Mouse (Mus musculus) heart, embryonic 16.5 days (tissue): ENCODE data around the gene Mmp19. TPM values are rescaled to one million over a fixed set of nuclear protein-coding genes. Genes with fewer than 3 reads are reported as not detected.

ENCODE experiments used
- ATAC-seq: fragments of 200-750 bp; cut with Nextera tagmentation; replicated peaks from 2 replicates; pipeline ENCODE4 v1.8.0; 2017; ENCODE audit warnings: moderate number of reproducible peaks; ENCODE audit not compliant: insufficient read depth, low FRiP score; ENCODE audit errors: extremely low read depth
- H3K27ac ChIP-seq: fragments of 300-500 bp; sonication (generic); 2 replicates; pipeline ENCODE4 v1.5.1; 2014; ENCODE audit warnings: mild to moderate bottlenecking, low read length, control low read depth, moderate library complexity
- H3K27me3 ChIP-seq: fragments of 300-500 bp; sonication (generic); 2 replicates; pipeline ENCODE4 v1.6.1; 2014; ENCODE audit warnings: low read length, mixed read lengths; ENCODE audit not compliant: control insufficient read depth, insufficient read depth
- H3K36me3 ChIP-seq: fragments of 300-500 bp; sonication (generic); 2 replicates; pipeline ENCODE4 v1.6.1; 2014; ENCODE audit not compliant: control insufficient read depth, insufficient read depth
- H3K4me1 ChIP-seq: fragments of 300-500 bp; sonication (generic); 2 replicates; pipeline ENCODE4 v1.6.1; 2014; ENCODE audit warnings: low read length, mixed read lengths; ENCODE audit not compliant: control insufficient read depth, insufficient read depth
- H3K4me2 ChIP-seq: fragments of 300-500 bp; sonication (generic); 2 replicates; pipeline ENCODE4 v1.6.1; 2014; ENCODE audit warnings: low read depth, mild to moderate bottlenecking, control low read depth, low read length
- H3K4me3 ChIP-seq: fragments of 300-500 bp; sonication (generic); 2 replicates; pipeline ENCODE4 v1.5.1; 2014; ENCODE audit warnings: mild to moderate bottlenecking, control low read depth, low read length
- H3K9ac ChIP-seq: fragments of 300-500 bp; sonication (generic); 2 replicates; pipeline ENCODE4 v1.6.1; 2014; ENCODE audit warnings: low read length, control low read depth
- H3K9me3 ChIP-seq: fragments of 300-500 bp; sonication (generic); replicated peaks from 2 replicates; pipeline ENCODE4 v1.6.1; 2016; ENCODE audit warnings: low read length; ENCODE audit not compliant: control insufficient read depth
- WGBS: fragments of 180-500 bp; shearing (Covaris S2); extraction: QIAGEN DNeasy Blood & Tissue Kit; methylation state at CpG from one replicate; pipeline ENCODE4 v1.1.7; 2014; 5-methylcytosine and 5-hydroxymethylcytosine counted together
- polyA plus RNA-seq: library from polyadenylated mRNA; unstranded; fragments of >200 nt; fragmentation: Nextera tagmentation; extraction: Ambion mirVana; gene quantifications from 2 replicates; pipeline ENCODE4 v1.2.1, GENCODE M21; 2015

Mmp19 gene
- polyA plus RNA-seq, 1 experiment from 2014 or later: 1.3 TPM

GRCm38 (mm10) chr10:128837400-128837799, 46.7 kb downstream of the Mmp19 start:
- Histone ChIP-seq H3K27me3 (no peaks in the 10 kb centered on the region), H3K9me3 (no peaks in the 10 kb centered on the region), H3K9ac (no peak overlapping the region), H3K4me2 (no peak overlapping the region), H3K36me3 (peaks cover 36% of the 10 kb centered on the region), H3K27ac (no peak overlapping the region), H3K4me1 (no peaks in the 10 kb centered on the region), H3K4me3 (no peak overlapping the region)
- ATAC-seq: no peak

- Histone ChIP-seq H3K36me3 (peaks cover 27% of the 10 kb centered on the region), H3K27ac (no peak overlapping the region), H3K27me3 (no peaks in the 10 kb centered on the region), H3K4me2 (no peak overlapping the region), H3K4me3 (no peak overlapping the region), H3K9ac (no peak overlapping the region), H3K4me1 (no peaks in the 10 kb centered on the region), H3K9me3 (no peaks in the 10 kb centered on the region)
- no peak for ATAC-seq
Observed at GRCm38 (mm10) chr10:128839434-128839833, 48.7 kb downstream of the Mmp19 start.

DNA sequence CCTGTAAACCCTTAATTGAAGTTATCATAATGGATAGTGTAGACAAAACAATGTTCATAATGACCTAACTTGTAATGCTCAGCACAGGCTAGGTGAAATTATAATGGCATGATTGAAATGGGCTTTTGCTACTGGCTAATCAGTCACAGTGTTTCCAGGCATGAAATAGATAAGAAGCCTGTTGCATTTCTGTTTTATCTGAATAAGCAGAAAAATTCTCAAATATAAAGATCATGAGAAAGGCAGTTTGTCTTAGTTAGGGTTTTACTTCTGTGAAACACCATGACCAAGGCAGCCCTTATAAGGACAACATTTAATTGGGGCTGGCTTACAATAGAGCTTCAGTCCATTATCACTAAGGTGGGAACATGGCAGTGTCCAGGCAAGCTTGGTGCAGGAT, 49.9 kb downstream of the Mmp19 start:
- Histone ChIP-seq H3K4me1 (no peaks in the 10 kb centered on the region), H3K27me3 (no peaks in the 10 kb centered on the region), H3K4me3 (no peak overlapping the region), H3K36me3 (peaks cover 22% of the 10 kb centered on the region), H3K9ac (no peak overlapping the region), H3K9me3 (no peaks in the 10 kb centered on the region), H3K27ac (no peak overlapping the region), H3K4me2 (no peak overlapping the region)
- no peak for ATAC-seq

DNA sequence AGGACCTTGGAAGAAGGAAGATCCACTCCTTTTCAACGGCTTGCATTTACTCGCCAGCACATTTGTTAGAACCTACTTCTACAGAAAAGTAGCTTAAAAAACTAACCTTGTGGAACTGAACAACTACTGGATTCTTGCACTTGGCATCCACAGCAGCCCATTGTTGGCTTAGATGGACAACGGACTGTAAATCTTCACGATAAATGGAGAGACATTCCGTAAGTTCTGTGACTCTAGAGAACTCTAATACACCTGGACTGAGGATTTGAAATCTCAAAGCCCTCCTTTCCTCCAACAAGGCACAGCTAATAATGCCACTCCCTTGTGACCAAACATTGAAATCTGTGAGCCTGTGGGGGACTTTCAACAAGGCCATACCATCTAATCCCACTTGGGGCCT, 52.5 kb downstream of the Mmp19 start:
- Histone ChIP-seq H3K4me2 (no peak overlapping the region), H3K9me3 (no peaks in the 10 kb centered on the region), H3K27ac (no peak overlapping the region), H3K9ac (no peak overlapping the region), H3K36me3 (peaks cover 16% of the 10 kb centered on the region), H3K27me3 (no peaks in the 10 kb centered on the region), H3K4me1 (no peaks in the 10 kb centered on the region), H3K4me3 (no peak overlapping the region)
- no peak for ATAC-seq
- 89% methylated on average over 5 of the region's 5 CpGs for WGBS

DNA sequence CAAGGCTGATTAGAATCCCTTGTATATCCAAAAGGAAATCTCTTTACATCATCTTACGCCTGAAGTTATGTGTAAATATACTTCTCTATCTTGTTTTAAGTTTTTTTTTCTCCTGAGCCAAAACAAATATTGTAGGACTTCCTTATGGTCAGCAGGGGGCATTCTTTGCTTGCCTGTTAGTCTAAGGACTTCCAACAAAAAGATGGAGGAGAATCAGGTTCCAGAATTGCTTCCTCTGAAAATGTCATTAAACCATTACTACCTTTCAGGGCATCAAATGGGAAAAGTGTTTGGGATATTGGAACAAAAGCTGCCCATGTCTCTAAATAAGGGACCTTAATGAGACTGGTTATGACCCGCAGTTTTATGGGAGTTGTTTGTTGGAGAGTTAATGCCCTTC, 54.8 kb downstream of the Mmp19 start:
- peaks cover 25% of the 10 kb centered on the region for H3K36me3 ChIP-seq
- ATAC-seq: no peak
- no peak overlapping the region for H3K27ac ChIP-seq
- no peaks in the 10 kb centered on the region for H3K27me3 ChIP-seq
- no peak overlapping the region for H3K4me3 ChIP-seq
- H3K4me2 ChIP-seq: no peak overlapping the region
- H3K9ac ChIP-seq: no peak overlapping the region
- no peaks in the 10 kb centered on the region for H3K4me1 ChIP-seq
- 76% methylated on average over 2 of the region's 2 CpGs for WGBS
- no peaks in the 10 kb centered on the region for H3K9me3 ChIP-seq

DNA sequence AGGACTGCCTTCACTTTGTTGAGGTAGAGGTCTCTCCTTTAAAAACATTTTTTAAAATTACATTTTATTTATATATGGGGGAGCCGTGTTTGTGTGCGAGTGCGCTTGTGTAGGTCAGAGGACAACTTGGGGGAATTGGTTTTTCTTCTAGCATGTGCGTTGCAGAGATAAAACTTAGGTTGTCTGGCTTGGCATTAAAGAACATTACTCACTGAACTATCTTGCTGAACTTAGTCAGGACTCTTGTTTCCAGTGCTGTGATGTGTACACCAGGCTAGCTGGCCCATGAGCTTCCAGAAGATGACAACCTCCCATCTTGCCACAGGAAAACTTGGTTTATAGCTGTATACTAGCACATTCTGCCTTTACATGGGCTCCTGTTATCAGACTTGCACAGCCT, 56.0 kb downstream of the Mmp19 start:
- Histone ChIP-seq H3K27me3 (no peaks in the 10 kb centered on the region), H3K27ac (no peak overlapping the region), H3K4me2 (no peak overlapping the region), H3K36me3 (peaks cover 28% of the 10 kb centered on the region), H3K9ac (no peak overlapping the region), H3K4me1 (no peaks in the 10 kb centered on the region), H3K9me3 (no peaks in the 10 kb centered on the region), H3K4me3 (no peak overlapping the region)
- no peak for ATAC-seq
- 95% methylated on average over 4 of the region's 4 CpGs for WGBS

GRCm38 (mm10) chr10:128848426-128848825, 57.7 kb downstream of the Mmp19 start:
- Histone ChIP-seq H3K4me2 (no peak overlapping the region), H3K27me3 (no peaks in the 10 kb centered on the region), H3K27ac (no peak overlapping the region), H3K9me3 (no peaks in the 10 kb centered on the region), H3K36me3 (peaks cover 30% of the 10 kb centered on the region), H3K9ac (no peak overlapping the region), H3K4me1 (no peaks in the 10 kb centered on the region), H3K4me3 (no peak overlapping the region)
- no peak for ATAC-seq
- WGBS: 74% methylated on average over 2 of the region's 2 CpGs

DNA sequence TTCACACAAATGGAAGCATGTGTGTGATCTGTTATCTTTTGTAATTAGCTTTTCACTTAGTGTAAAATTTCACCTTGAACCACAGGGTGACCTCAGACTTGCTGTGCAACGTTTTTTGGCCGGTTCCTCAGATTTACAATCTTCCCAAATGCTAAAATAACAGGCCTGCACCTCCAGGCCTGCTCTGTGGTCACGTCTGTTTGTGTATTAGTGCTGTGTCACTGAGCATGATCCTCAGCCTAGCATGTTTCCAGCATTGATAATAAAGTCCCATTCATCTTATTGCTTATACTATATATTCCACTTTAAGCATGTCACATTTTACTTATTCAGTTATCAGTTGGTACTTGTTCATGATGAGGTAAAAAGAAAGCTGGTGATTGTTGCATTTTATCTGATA, 59.6 kb downstream of the Mmp19 start:
- Histone ChIP-seq H3K27ac (no peak overlapping the region), H3K27me3 (no peaks in the 10 kb centered on the region), H3K4me3 (no peak overlapping the region), H3K9ac (no peak overlapping the region), H3K4me2 (no peak overlapping the region), H3K4me1 (no peaks in the 10 kb centered on the region), H3K9me3 (no peaks in the 10 kb centered on the region), H3K36me3 (peaks cover 28% of the 10 kb centered on the region)
- no peak for ATAC-seq
- WGBS: 74% methylated on average over 3 of the region's 3 CpGs
